Mouse (Mus musculus) retina, postnatal 7 days (tissue): ENCODE measurements around the gene Upk1a.
A peak's percentile ranks its signal among the peaks of the same experiment; 100 is the strongest.

Source experiments
- DNase-seq: peaks from one replicate; pipeline ENCODE4 v3.0.0-alpha.2; 2012; ENCODE audit warnings: low read depth, low spot score

Upk1a gene

GRCm38 (mm10) chr7:30602583-30602982, 10.1 kb downstream of the Upk1a start:
- DNase-seq: no peak

DNA sequence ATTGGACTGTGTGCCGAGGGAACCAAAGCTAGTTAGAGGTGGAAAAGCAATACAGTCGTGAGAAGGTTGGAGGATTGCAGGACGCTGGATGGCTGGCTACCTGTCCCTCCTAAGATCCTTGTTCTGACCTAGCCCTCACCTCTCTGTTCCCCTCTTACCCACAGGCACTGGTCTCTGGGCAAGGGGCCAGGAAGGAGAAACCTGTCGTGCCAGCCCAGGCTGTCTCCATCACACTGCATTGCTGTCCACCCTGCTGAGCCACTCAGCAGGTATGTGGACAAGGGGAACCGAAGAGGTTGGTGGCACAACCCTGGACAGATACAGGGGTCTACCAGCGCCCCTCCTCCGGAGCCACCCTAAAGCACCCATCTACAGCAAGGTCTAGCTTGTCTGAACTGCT, 12.0 kb downstream of the Upk1a start:
- no peak for DNase-seq

GRCm38 (mm10) chr7:30599933-30600353, 12.7 kb downstream of the Upk1a start:
- DNase-seq: peak; percentile 83

DNA sequence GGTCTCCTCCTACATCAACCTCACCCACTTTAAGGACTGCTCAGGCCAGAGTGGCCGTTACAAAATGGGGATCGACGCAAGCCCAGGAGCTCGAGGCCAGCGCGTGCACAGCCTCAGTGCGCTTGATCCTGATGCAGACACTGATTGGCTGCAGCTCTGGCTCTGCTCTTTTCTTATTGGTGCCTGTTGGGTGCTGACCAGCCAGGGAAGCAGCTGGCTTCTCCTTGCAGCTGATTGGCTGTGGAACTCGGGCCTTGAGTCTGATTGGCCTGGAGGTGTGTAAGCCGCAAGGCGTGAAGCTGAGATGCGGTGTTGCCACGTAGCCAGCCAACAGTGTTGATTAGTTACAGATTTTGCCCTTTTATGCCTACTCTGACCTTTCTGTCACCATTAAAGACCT, 13.9 kb downstream of the Upk1a start, which contains the start of gene Zbtb32:
Gene Zbtb32 (minus strand): TSS at position 124 of the 400 bp plus-strand sequence.
- DNase-seq: no peak

GRCm38 (mm10) chr7:30596811-30597210, 15.8 kb downstream of the Upk1a start:
- DNase-seq: no peak

DNA sequence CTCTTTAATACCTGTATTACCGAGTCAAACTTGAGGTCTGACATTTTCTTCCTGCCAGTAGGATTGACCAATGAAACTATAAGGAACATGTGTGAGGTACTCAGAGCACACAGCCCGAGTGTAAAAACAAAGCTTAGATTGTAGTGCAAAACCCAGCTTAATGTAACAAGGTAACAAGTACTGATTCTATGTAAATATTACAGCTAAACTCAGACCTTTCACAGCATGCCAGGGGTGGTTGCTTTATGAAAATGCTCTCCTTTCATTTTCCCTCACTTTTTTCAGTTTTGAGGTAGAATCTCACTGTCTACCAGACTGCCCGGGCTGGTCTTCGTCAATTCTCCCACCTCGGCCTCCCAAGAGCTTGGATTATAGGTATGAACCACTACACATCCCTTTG, 16.6 kb downstream of the Upk1a start:
- no peak for DNase-seq

- DNase-seq: no peak
These were observed 18.1 kb downstream of the Upk1a start for GRCm38 (mm10) chr7:30594510-30595024.

GRCm38 (mm10) chr7:30593579-30594509, 18.8 kb downstream of the Upk1a start:
- DNase-seq: no peak

GRCm38 (mm10) chr7:30592772-30593423, 19.7 kb downstream of the Upk1a start:
- DNase-seq: no peak

- no peak for DNase-seq
These were observed 21.1 kb downstream of the Upk1a start for GRCm38 (mm10) chr7:30591605-30591951.

GRCm38 (mm10) chr7:30590927-30591604, 21.6 kb downstream of the Upk1a start:
- DNase-seq: no peak

DNA sequence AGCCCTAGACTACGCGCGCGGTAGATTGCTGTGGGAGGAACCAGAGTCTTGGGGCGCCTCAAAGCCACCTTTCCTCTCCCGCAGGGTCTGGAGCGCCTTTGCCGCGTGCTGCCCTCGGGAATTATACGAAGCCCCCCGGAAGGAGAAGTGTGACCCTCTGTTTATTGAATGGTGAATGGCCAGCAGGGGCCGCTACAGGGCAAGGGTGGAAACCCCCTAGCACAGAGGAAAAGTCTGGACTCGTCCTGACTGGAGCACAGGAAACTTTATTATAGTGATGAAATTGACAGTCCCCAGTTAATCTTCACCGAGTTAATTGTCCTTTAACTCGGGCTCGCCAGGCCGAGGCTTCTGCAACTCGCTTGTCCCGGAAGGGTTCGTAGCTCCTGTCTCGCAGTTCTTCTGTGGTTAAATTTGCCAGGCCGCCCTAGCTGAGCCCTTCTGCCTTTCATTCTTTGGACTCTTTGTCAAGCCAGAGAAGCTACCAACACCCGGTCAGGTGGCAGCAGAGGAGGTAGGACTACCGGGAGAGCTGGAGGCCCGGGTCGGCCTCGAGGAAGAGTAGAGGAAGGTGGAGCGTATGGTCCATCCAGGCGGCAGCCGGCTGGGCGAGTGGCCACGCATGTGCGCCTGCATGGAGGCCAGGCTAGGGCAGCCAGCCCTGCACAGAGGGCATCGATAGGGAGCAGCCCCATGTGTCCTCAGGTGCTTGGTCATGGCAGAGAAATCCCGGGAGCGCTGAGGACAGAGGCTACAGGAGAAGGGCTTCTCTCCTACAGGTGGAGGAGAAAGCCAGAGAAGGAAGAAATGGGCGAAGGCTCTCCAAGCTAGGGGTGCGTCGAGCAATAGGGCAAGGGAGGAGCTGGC, 23.0 kb downstream of the Upk1a start:
- DNase-seq: peak; percentile 82

DNA sequence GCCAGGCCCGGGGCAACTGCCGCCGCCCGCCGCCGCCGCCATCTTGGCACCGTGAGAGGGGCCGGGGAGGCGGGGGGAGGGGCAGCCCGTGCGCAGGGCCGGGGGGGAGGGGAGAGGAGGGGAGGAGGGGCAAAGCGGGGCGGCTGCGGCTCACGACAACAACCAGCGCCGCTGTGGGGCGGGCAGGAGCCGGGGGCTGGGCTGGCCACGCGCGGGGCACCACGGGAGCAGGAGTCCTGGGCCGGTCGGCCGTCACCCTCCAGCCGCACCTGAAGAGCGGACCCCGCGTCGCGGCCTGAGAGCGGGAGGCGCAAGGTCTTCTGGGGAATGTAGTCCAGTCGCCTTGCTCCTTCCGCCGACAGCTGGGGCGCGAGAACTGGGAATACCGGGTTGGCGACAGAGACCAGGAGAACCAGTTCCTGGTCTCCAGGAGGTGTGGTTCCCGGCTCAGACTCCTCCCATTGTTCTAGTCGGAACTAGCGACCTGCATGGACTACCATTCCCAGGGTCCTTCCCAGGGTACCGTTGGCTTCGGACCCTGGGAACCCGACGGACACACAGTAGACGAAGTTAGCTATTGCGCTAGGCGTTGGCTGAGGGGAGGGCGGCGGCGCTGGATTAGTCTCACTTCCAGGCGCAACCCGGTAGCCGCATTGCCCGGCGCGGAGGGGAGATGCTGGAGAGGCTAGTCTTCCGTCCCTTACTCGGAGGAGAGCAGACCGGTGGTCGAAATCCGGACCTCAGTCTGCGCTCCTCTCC, 23.8 kb downstream of the Upk1a start, which contains the start of gene Kmt2b:
Gene Kmt2b (minus strand): TSS at position 51 of the 759 bp plus-strand sequence.
- peak; percentile 93 for DNase-seq

GRCm38 (mm10) chr7:30587842-30588667, 24.6 kb downstream of the Upk1a start:
- peak; percentile 14 for DNase-seq

GRCm38 (mm10) chr7:30586455-30587020, 26.1 kb downstream of the Upk1a start:
- DNase-seq: no peak

GRCm38 (mm10) chr7:30585170-30585569, 27.5 kb downstream of the Upk1a start:
- no peak for DNase-seq

DNA sequence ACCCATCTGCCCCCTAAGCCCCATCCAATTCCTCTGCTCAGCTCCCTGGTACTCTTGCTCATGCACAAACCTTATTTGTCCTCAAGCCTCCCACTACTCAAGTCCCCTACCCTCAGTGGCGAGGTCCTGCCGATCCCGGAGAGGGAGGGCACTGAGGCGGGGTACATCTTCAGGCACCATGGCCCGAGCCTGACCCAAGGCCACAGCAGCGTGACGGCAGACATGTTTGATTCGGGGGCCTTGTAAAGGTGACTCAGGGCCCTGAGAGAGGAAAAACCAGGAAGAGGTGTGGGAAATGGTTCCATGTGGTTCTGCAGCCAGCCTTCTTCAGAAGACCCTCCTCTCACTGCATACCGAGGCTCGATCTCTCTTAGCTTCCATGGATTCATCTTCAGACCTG, 28.3 kb downstream of the Upk1a start:
- DNase-seq: no peak

- no peak for DNase-seq
These were observed 31.1 kb downstream of the Upk1a start for GRCm38 (mm10) chr7:30581547-30581946.

GRCm38 (mm10) chr7:30579950-30580349, 32.7 kb downstream of the Upk1a start:
- DNase-seq: no peak
